Mouse (Mus musculus) small intestine, adult 2 months (tissue): ENCODE data around the gene Igfn1.

Experiments
- CTCF ChIP-seq: fragments of 200-500 bp; IDR thresholded peaks from 2 replicates; pipeline ENCODE4 v1.5.1; 2012; ENCODE audit warnings: low read depth, mild to moderate bottlenecking, control low read depth, inconsistent platforms, low read length, moderate library complexity, mixed read lengths; ENCODE audit not compliant: insufficient replicate concordance, insufficient read length; ENCODE audit errors: extremely low read depth
- POLR2A ChIP-seq: fragments of 200-500 bp; IDR thresholded peaks from 2 replicates; pipeline ENCODE4 v1.6.1; 2012; ENCODE audit warnings: low read depth, mild to moderate bottlenecking, control low read depth, inconsistent platforms, low read length, moderate library complexity

DNA sequence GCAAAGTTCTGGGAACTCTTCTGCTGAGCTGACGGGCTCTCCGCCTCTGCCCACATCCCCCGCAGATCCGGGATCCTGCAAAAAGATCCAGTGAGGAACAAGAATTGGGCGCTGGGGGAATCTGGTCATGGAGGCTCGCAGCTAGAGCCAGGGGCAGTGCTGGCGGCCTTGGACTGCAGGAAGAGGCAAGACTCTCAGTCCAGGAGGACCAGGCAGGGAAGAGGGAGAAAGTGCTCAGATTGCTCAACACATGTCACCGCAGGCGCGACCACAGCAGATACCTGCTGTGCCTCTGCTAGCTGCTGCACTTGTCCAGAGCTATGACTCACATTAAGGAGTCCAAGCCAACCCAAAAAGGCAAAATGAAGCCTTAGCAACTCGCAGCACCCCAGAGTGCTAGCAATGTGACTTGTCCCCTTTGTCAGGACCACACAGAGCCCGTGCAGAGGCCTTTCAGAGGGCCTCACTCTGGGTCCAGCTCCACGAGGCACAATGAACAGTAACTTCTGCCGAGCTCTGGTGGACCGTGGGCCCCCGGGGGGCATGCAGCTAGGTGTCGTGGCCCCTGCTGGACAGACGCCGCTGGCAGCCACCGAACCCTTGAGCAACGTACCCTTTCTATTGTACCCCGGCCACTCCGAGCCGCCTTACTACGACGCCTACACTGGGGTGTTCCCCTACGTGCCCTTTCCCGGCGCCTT is 44.3 kb upstream of the Igfn1 start, which contains the start of gene Ascl5:
- TF ChIP-seq POLR2A: no peak
- no peak for TF ChIP-seq CTCF
